Mouse (Mus musculus) R1 (cell line): ENCODE data around the gene Trnt1.

Source experiments
- DNase-seq: peaks from one replicate; pipeline ENCODE4 v3.0.0-alpha.2; 2018; ENCODE audit warnings: low read depth, low spot score

Trnt1 gene

DNA sequence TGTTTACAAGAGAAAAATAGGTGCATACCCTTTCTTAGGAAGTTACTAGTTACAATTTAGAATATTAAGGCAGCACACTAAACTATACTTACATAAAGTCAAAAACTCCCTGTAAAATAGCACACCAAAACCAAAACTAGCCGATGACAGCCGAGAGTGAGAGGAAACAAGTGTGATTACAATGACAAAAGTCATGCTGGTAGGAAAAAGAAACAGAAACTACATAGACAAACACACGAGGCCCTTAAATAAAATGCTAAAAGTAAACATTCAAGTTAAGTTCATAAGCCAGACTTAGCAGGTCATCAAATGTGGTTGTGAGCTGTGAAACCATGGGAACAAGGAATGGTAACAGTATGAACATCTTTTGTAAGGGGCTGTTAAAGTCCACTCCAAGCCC lies 18.2 kb downstream of the Trnt1 start:
- DNase-seq, result no peak

GRCm38 (mm10) chr6:106791429-106791828 lies 22.5 kb downstream of the Trnt1 start:
- DNase-seq, result no peak

GRCm38 (mm10) chr6:106792486-106792885 lies 23.6 kb downstream of the Trnt1 start:
- no peak for DNase-seq

- DNase-seq, result no peak
Observed at GRCm38 (mm10) chr6:106793088-106793487, 24.2 kb downstream of the Trnt1 start.

DNA sequence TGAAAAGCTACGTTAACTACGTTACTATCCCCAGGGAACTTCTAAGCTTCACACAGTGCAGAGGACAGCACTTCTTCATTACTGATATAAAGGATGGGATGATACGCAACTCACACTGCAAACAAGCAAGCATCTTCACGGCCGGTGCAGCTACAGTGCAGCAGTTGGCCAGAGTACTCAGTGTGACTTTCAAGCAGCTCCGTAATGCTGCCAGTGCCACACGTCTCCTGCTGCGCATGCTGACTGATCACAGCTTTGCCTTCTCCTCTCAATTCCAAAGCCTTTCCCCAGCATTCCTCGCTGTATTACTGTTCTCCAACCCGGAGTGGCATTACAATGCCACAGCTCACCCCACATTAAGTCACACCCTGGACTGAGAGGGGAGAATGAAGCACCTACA lies 24.7 kb downstream of the Trnt1 start:
- peak; percentile 45 for DNase-seq

DNA sequence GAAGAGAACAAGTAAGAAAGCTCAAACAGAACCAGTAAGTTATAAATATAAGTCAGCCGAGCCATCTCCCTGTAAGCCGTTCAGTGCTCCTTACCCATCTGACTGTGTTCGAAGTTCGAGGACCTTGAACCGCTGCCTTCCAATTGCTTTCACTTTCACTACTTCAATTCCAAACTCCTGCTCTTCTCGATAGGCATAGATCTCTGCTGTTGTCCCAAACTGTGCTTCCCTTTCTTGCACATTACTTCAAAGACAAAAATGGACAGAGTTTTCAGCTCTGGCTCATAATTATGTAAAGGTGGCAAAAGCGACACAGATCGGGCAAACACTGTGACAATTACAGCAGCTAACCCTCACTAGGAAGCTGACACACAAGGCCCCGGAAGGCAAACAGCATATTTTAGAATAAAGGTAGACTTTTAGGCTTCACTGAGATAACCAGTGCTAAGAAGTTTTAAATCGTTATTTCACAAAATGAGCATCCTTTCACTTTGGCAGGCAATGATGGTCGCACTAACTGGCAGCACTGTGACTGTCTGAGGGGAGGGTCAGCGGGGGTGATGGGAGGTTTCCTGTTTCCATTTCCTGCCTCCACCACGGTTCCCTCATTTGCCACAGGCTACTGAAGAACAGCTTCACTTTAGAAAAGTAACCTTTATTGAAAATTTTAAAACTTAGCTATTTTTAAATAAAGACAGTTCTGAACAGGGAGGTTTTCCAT lies 25.3 kb downstream of the Trnt1 start:
- no peak for DNase-seq

- peak; percentile 86 for DNase-seq
Observed at GRCm38 (mm10) chr6:106799333-106800226, 30.7 kb downstream of the Trnt1 start, which contains the start of gene Crbn. Crbn (minus strand) TSS chr6:106800077.

- DNase-seq, result no peak
Observed at GRCm38 (mm10) chr6:106800227-106800557, 31.3 kb downstream of the Trnt1 start.

GRCm38 (mm10) chr6:106804904-106805303 lies 36.0 kb downstream of the Trnt1 start:
- DNase-seq, result peak; percentile 69

DNA sequence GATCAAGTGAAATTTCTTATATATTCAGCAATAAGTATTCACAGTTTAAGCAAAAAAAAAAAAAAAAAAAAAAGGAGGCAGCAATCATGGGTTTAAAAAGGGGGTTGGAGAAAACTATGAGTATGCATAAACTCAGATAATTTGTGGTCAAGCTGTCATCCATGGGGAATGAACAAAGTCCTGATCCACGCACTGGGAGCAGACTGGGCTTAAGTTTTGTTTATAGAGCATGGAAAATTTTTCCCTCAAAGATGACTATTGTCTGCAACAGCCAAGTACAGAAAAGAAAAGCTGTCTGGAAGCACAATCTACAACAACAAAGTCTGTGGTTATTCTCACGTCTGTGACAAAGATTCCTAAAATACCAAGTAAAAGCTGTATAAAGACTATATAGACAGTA lies 40.2 kb downstream of the Trnt1 start:
- DNase-seq, result no peak

DNA sequence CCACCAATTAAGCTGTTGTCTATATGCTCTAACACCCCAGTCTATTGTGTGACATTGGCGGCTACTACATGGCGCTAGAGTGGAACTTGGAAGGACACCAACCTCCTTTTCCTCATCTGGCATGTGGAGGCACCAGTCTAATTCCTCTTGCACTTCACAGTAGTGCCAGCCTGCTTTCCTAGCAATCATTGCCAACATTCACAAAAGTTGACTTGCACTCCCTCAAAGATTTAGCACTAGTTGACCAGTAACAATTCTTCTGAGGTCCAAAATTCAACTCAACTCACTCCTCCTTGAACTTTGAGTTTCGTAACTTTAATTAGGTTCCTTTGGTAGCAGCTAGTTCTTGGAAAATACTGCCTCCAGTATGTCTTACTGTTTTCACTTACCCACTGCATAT lies 41.8 kb downstream of the Trnt1 start:
- no peak for DNase-seq

DNA sequence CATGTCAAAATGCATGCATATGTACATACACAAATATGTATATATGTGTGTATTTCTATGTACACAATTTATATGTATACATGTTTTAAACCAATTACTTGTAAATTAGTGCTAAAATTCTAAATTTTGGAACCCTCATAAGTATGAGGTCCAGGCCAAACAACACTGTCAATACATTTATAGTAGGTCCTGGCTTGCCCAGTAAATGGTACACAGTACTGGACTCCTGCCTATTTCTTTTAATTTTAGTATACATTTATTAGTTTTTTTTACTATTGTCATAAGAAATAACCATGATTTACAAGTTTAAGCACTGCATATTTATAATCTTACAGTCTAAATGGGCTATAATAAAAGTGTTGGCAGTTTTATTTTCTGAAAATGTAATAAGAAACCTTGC lies 50.3 kb downstream of the Trnt1 start:
- DNase-seq, result no peak

- DNase-seq, result no peak
Observed at GRCm38 (mm10) chr6:106819906-106820305, 51.0 kb downstream of the Trnt1 start.

DNA sequence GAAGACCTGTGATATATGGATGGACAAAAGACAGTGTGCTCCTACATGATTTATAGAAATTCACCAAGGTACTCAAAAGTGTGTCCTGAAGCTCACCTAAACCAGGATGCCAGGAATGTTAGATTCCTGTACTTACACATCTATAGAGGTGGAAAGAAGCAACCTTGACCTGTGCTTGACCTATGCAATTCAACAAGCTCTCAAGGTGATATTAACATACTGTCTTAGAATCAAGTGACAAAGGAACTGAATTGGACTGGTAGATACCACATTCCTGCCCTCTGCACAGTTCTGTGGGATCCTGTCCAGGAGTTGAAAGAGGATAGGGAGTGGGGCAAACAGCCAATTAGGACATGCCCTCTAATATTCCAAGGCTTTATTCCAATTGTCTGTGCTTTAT lies 51.6 kb downstream of the Trnt1 start:
- DNase-seq, result peak; percentile 84

DNA sequence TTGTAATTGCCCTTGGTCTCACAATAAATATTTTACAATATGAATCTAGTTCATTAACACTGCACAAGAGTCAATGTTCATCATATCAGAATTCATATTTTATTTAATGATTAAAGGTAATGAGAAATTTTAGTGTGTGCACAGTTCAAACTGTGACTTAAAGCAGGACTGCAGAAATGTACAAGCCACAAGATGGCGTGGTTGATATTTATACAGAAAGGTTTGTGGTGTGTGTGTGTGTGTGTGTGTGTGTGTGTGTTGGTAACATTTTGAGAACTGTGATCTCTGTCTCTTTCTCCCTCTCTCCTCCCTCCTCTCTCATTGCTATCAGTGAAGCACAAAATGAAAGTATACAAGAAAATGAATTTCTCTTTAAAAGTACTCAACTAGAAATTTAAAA lies 53.4 kb downstream of the Trnt1 start:
- DNase-seq, result no peak
